Mouse (Mus musculus) neutrophil, adult 5-6 weeks (primary cell): ENCODE data around the gene Gramd1c. TPM values are rescaled to one million over a fixed set of nuclear protein-coding genes. Genes with fewer than 3 reads are reported as not detected.

Experiments
- total RNA-seq: library from RNA; stranded (forward); fragments of 200-1000 nt; gene quantifications from 2 replicates; pipeline ENCODE4 v1.2.3, GENCODE M21; 2017

Gramd1c gene
- total RNA-seq, 1 experiment from 2014 or later, result 4.5 TPM

Other genes starting within 250 kb of the Gramd1c start
- gene Ccdc191, start 173.5 kb downstream of the Gramd1c start, total RNA-seq, result 8.3 and 12.4 TPM in 2 replicates
- 17.3 and 21.6 TPM in 2 replicates for gene Qtrt2, start 136.5 kb downstream of the Gramd1c start, total RNA-seq
- 5.1 and 5.2 TPM in 2 replicates for gene Zdhhc23, start 83.6 kb downstream of the Gramd1c start, total RNA-seq
- gene Atp6v1a, start 76.4 kb upstream of the Gramd1c start, total RNA-seq, result 45.8 and 49.7 TPM in 2 replicates
- gene Naa50, start 76.5 kb upstream of the Gramd1c start, total RNA-seq, result 26.7 and 29.3 TPM in 2 replicates
- gene Usf3, start 109.9 kb upstream of the Gramd1c start, total RNA-seq, result 33.9 and 38.1 TPM in 2 replicates